Comparison of ENCODE assay signal across 16 mouse cellular contexts in the genomic region with DNA sequence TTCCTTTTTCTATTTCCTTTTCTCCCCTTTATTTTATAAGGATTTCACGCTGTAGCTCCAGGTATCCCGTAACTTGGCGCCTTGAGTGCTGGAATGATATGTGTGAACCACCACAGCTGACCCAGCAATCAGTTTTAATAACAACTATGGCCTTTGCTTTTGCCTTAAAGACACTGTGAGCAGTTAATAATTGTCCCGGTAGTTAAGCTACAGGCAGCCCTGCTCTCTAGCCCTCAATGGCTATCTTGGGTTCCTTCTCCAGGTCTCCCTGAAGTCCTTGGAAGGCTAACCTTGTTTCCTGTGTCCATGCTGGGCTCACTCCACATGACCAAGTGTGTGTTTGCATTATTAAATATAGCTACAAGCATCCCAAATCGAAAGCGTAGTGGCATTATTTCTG.
"Had no signal": no experiment of that assay in that cellular context is flagged by ENCODE, and none has a peak within 500 bp of the region (broad histone marks: within the 10 kb centered on the region; RNA-seq: fewer than 3 reads in every experiment).

No protein-coding gene starts in this region.

- H3K36me3 ChIP-seq: hindbrain, embryonic 15.5 days had no signal

- H3K4me1 ChIP-seq: liver, embryonic 15.5 days; lung, embryonic 15.5 days had no signal

- H3K27me3 ChIP-seq: hindbrain, embryonic 15.5 days; limb, embryonic 13.5 days; liver, embryonic 12.5 days; liver, embryonic 15.5 days; lung, embryonic 15.5 days had no signal

- DNase-seq: layer of hippocampus, adult 9-11 months; liver; lung, adult 18-20 months; lung, postnatal 14 days; lung, postnatal 4 days; midbrain, embryonic 14.5 days; thymus, adult 18-20 months; thymus, postnatal 14 days; thymus, postnatal 4 days had no signal

- H3K27ac ChIP-seq: hindbrain, embryonic 15.5 days; layer of hippocampus, adult 2 months; limb, embryonic 13.5 days; liver, embryonic 12.5 days; liver, embryonic 15.5 days; lung, embryonic 15.5 days had no signal

- H3K4me3 ChIP-seq: hindbrain, embryonic 15.5 days; layer of hippocampus, adult 2 months; limb, embryonic 10.5 days; limb, embryonic 13.5 days; liver, embryonic 12.5 days; liver, embryonic 15.5 days; lung, embryonic 15.5 days had no signal
